Mouse (Mus musculus): ENCODE results near the gene Kat8.

Gene Kat8

GRCm38 (mm10) chr7:127897542-127897941 is 14.8 kb upstream of the Kat8 start:
- no peak for DNase-seq (ENCODE audit: low read depth)

GRCm38 (mm10) chr7:127898179-127898956 is 13.9 kb upstream of the Kat8 start:
- no peak for DNase-seq (ENCODE audit: low read depth)

GRCm38 (mm10) chr7:127899997-127900396 is 12.3 kb upstream of the Kat8 start:
- DNase-seq (ENCODE audit: low read depth) = no peak

- no peak for DNase-seq (ENCODE audit: low read depth)
Observed at GRCm38 (mm10) chr7:127901772-127902171, 10.5 kb upstream of the Kat8 start.

- DNase-seq (ENCODE audit: low read depth) = peak; percentile 65
Observed at GRCm38 (mm10) chr7:127903971-127904796, 8.1 kb upstream of the Kat8 start, which contains the start of gene Bckdk. Bckdk (plus strand) TSS chr7:127904082.

- no peak for DNase-seq (ENCODE audit: low read depth)
Observed at GRCm38 (mm10) chr7:127907939-127908338, 4.4 kb upstream of the Kat8 start.

- DNase-seq (ENCODE audit: low read depth) = no peak
Observed at GRCm38 (mm10) chr7:127908656-127909055, 3.7 kb upstream of the Kat8 start.

- no peak for DNase-seq (ENCODE audit: low read depth)
Observed at GRCm38 (mm10) chr7:127912938-127913337, 622 bp downstream of the Kat8 start.

GRCm38 (mm10) chr7:127915293-127915692 is 3.0 kb downstream of the Kat8 start:
- no peak for DNase-seq (ENCODE audit: low read depth)

- no peak for DNase-seq (ENCODE audit: low read depth)
Observed at GRCm38 (mm10) chr7:127918203-127918602, 5.9 kb downstream of the Kat8 start.

GRCm38 (mm10) chr7:127919290-127919689 is 7.0 kb downstream of the Kat8 start:
- DNase-seq (ENCODE audit: low read depth) = no peak

- no peak for DNase-seq (ENCODE audit: low read depth)
Observed at GRCm38 (mm10) chr7:127921516-127921915, 9.2 kb downstream of the Kat8 start.

- DNase-seq (ENCODE audit: low read depth) = no peak
Observed at GRCm38 (mm10) chr7:127922451-127923275, 10.3 kb downstream of the Kat8 start.

- no peak for DNase-seq (ENCODE audit: low read depth)
Observed at GRCm38 (mm10) chr7:127923714-127924113, 11.4 kb downstream of the Kat8 start.

GRCm38 (mm10) chr7:127925252-127925651 is 12.9 kb downstream of the Kat8 start:
- DNase-seq (ENCODE audit: low read depth) = no peak

GRCm38 (mm10) chr7:127926066-127926465 is 13.8 kb downstream of the Kat8 start:
- DNase-seq (ENCODE audit: low read depth) = no peak

- no peak for DNase-seq (ENCODE audit: low read depth)
Observed at GRCm38 (mm10) chr7:127926846-127927245, 14.5 kb downstream of the Kat8 start.

GRCm38 (mm10) chr7:127927726-127928125 is 15.4 kb downstream of the Kat8 start:
- DNase-seq (ENCODE audit: low read depth) = no peak

- no peak for DNase-seq (ENCODE audit: low read depth)
Observed at GRCm38 (mm10) chr7:127928596-127928995, 16.3 kb downstream of the Kat8 start.

- no peak for DNase-seq (ENCODE audit: low read depth)
Observed at GRCm38 (mm10) chr7:127929923-127930322, 17.6 kb downstream of the Kat8 start, which contains the start of gene Prss8. Prss8 (minus strand) TSS chr7:127930104.

- no peak for DNase-seq (ENCODE audit: low read depth)
Observed at GRCm38 (mm10) chr7:127930636-127931035, 18.3 kb downstream of the Kat8 start.

Measured in c-Kit-positive CD71-negative TER-119-negative erythroid progenitor cells, embryonic 14.5 days (primary cell).